Mouse (Mus musculus): ENCODE measurements at regions not wholly inside any gene's neighbourhood (a gene's known extent, or its start where the extent isn't known, plus 50 kb on each side); places are given as distances from the start of the nearest gene placed in this dataset.

GRCm38 (mm10) chr2:118033377-118033776 is 78.3 kb upstream of the Thbs1 start:
- TF ChIP-seq EP300 (optimal IDR thresholded peaks at IDR 0.05): no peak
- TF ChIP-seq CTCF (IDR thresholded peaks at IDR 0.05; ENCODE audit: low read depth): no peak

Measured in stomach, postnatal 0 days (tissue).